Mouse (Mus musculus): ENCODE results near the gene Dnaja3. TPM values are rescaled to one million over a fixed set of nuclear protein-coding genes. Genes with fewer than 3 reads are reported as not detected.

Gene Dnaja3
- polyA plus RNA-seq, 2 experiments: 18.8 to 34.1 TPM

- no peaks in the 10 kb centered on the region for H3K27me3 ChIP-seq (ENCODE audit: control insufficient read depth, insufficient read depth, low read length)
- H3K4me1 ChIP-seq (replicated peaks; ENCODE audit: control insufficient read depth in 2 of 2, insufficient read depth in 2 of 2, low read length in 1 of 2): peaks cover 6 to 24% of the 10 kb centered on the region in 2 experiments
- peaks cover 23% of the 10 kb centered on the region for H3K36me3 ChIP-seq (replicated peaks; ENCODE audit: control insufficient read depth, insufficient read depth, low read depth)
- no peaks in the 10 kb centered on the region for H3K9me3 ChIP-seq (ENCODE audit: control insufficient read depth, low read length)
- ATAC-seq (ENCODE audit: insufficient read depth) (peak; percentile 83), DNase-seq (ENCODE audit: low read depth in 3 of 3, low spot score in 3 of 3) (peak; percentile 63 to 68 (median 64))
- TF ChIP-seq EP300 (IDR thresholded peaks at IDR 0.05; ENCODE audit: low read depth): no peak
- TF ChIP-seq CTCF (IDR thresholded peaks at IDR 0.05; ENCODE audit: low read depth): no peak
- H3K4me3 ChIP-seq (ENCODE audit: insufficient read depth in 1 of 2, low read depth in 2 of 2, low read length in 2 of 2): peak within 1 kb of the TSS; percentile 86 to 99
- H3K4me2 ChIP-seq (ENCODE audit: low read depth): peak within 1 kb of the TSS; percentile 65
- peak within 1 kb of the TSS; percentile 61 for H3K27ac ChIP-seq
- H3K9ac ChIP-seq (replicated peaks): peak within 1 kb of the TSS; percentile 92
- 13% methylated on average over 33 of the region's 33 CpGs for WGBS (ENCODE audit: insufficient replicate concordance)
Observed at GRCm38 (mm10) chr16:4718753-4719518, 79.1 kb downstream of the Dnaja3 start, which contains the start of gene Nmral1. TSS of gene Nmral1 (minus strand) at chr16:4719356.

- Histone ChIP-seq H3K4me1 (replicated peaks; ENCODE audit: control insufficient read depth in 2 of 2, insufficient read depth in 2 of 2, low read length in 1 of 2) (peaks cover 7 to 28% of the 10 kb centered on the region in 2 experiments), H3K27ac (no peak overlapping the region), H3K4me3 (ENCODE audit: insufficient read depth in 1 of 2, low read depth in 2 of 2, low read length in 2 of 2) (no peak overlapping the region), H3K9me3 (ENCODE audit: control insufficient read depth, low read length) (no peaks in the 10 kb centered on the region), H3K27me3 (ENCODE audit: control insufficient read depth, insufficient read depth, low read length) (no peaks in the 10 kb centered on the region), H3K4me2 (ENCODE audit: low read depth) (no peak overlapping the region; the same call in 1 of the 2 replicates), H3K36me3 (replicated peaks; ENCODE audit: control insufficient read depth, insufficient read depth, low read depth) (no peaks in the 10 kb centered on the region), H3K9ac (replicated peaks) (no peak overlapping the region)
- no peak for TF ChIP-seq EP300 (IDR thresholded peaks at IDR 0.05; ENCODE audit: low read depth)
- no peak for TF ChIP-seq CTCF (IDR thresholded peaks at IDR 0.05; ENCODE audit: low read depth)
- DNase-seq (ENCODE audit: low read depth in 3 of 3, low spot score in 3 of 3) (no peak), ATAC-seq (ENCODE audit: insufficient read depth) (no peak)
- WGBS (ENCODE audit: insufficient replicate concordance): 54% methylated on average over 7 of the region's 7 CpGs
Observed at GRCm38 (mm10) chr16:4722128-4722914, 82.5 kb downstream of the Dnaja3 start.

- Histone ChIP-seq H3K27me3 (ENCODE audit: control insufficient read depth, insufficient read depth, low read length) (no peaks in the 10 kb centered on the region), H3K9ac (replicated peaks) (no peak overlapping the region), H3K4me2 (ENCODE audit: low read depth) (no peak overlapping the region), H3K27ac (no peak overlapping the region), H3K4me1 (replicated peaks; ENCODE audit: control insufficient read depth in 2 of 2, insufficient read depth in 2 of 2, low read length in 1 of 2) (peaks cover 5 to 27% of the 10 kb centered on the region in 2 experiments), H3K4me3 (ENCODE audit: insufficient read depth in 1 of 2, low read depth in 2 of 2, low read length in 2 of 2) (no peak overlapping the region), H3K36me3 (replicated peaks; ENCODE audit: control insufficient read depth, insufficient read depth, low read depth) (no peaks in the 10 kb centered on the region), H3K9me3 (ENCODE audit: control insufficient read depth, low read length) (no peaks in the 10 kb centered on the region)
- TF ChIP-seq EP300 (IDR thresholded peaks at IDR 0.05; ENCODE audit: low read depth): no peak
- TF ChIP-seq CTCF (IDR thresholded peaks at IDR 0.05; ENCODE audit: low read depth): no peak
- ATAC-seq (ENCODE audit: insufficient read depth) (no peak), DNase-seq (ENCODE audit: low read depth in 3 of 3, low spot score in 3 of 3) (peak in 1 of 3 experiments; percentile 7)
- 24% methylated on average over 3 of the region's 3 CpGs for WGBS (ENCODE audit: insufficient replicate concordance)
Observed at GRCm38 (mm10) chr16:4722915-4723209, 83.1 kb downstream of the Dnaja3 start.

GRCm38 (mm10) chr16:4725266-4725665 lies 85.5 kb downstream of the Dnaja3 start:
- no peak for TF ChIP-seq CTCF (IDR thresholded peaks at IDR 0.05; ENCODE audit: low read depth)
- TF ChIP-seq EP300 (IDR thresholded peaks at IDR 0.05; ENCODE audit: low read depth): no peak
- Histone ChIP-seq H3K9me3 (ENCODE audit: control insufficient read depth, low read length) (no peaks in the 10 kb centered on the region), H3K4me3 (ENCODE audit: insufficient read depth in 1 of 2, low read depth in 2 of 2, low read length in 2 of 2) (no peak overlapping the region), H3K27ac (no peak overlapping the region), H3K4me1 (replicated peaks; ENCODE audit: control insufficient read depth in 2 of 2, insufficient read depth in 2 of 2, low read length in 1 of 2) (peaks cover 5 to 27% of the 10 kb centered on the region in 2 experiments), H3K9ac (replicated peaks) (no peak overlapping the region), H3K36me3 (replicated peaks; ENCODE audit: control insufficient read depth, insufficient read depth, low read depth) (no peaks in the 10 kb centered on the region), H3K4me2 (ENCODE audit: low read depth) (no peak overlapping the region), H3K27me3 (ENCODE audit: control insufficient read depth, insufficient read depth, low read length) (no peaks in the 10 kb centered on the region)
- ATAC-seq (ENCODE audit: insufficient read depth): no peak
- 77% methylated on average over 4 of the region's 4 CpGs for WGBS (ENCODE audit: insufficient replicate concordance)
- DNase-seq (ENCODE audit: low read depth in 3 of 3, low spot score in 3 of 3): no peak
